Mouse (Mus musculus) forebrain, embryonic 11.5 days (tissue): ENCODE results near the gene Efna3. TPM values are rescaled to one million over a fixed set of nuclear protein-coding genes. Genes with fewer than 3 reads are reported as not detected.
A peak's percentile ranks its signal among the peaks of the same experiment; 100 is the strongest.

ENCODE experiments used
- ATAC-seq: fragments of 200-750 bp; cut with Nextera tagmentation; replicated peaks from 2 replicates; pipeline ENCODE4 v1.8.0; 2017; ENCODE audit warnings: moderate TSS enrichment; ENCODE audit not compliant: low FRiP score
- DNase-seq: peaks from one replicate; pipeline ENCODE4 v3.0.0-alpha.2; 2017; ENCODE audit warnings: low spot score
- H3K27ac ChIP-seq: fragments of 300-500 bp; sonication (generic); 2 replicates; pipeline ENCODE4 v1.5.1; 2014; ENCODE audit warnings: low read depth, low read length
- H3K27me3 ChIP-seq: fragments of 300-500 bp; sonication (generic); 2 replicates; pipeline ENCODE4 v1.6.1; 2014; ENCODE audit warnings: mild to moderate bottlenecking, low read length, mixed read lengths; ENCODE audit not compliant: control insufficient read depth, insufficient read depth
- H3K36me3 ChIP-seq: fragments of 300-500 bp; sonication (generic); 2 replicates; pipeline ENCODE4 v1.6.1; 2014; ENCODE audit warnings: mild to moderate bottlenecking, low read length, moderate library complexity, mixed read lengths; ENCODE audit not compliant: control insufficient read depth, insufficient read depth
- H3K4me1 ChIP-seq: fragments of 300-500 bp; sonication (generic); replicated peaks from 2 replicates; pipeline ENCODE4 v1.6.1; 2014; ENCODE audit warnings: low read length, mixed read lengths; ENCODE audit not compliant: control insufficient read depth, insufficient read depth
- H3K4me2 ChIP-seq: fragments of 300-500 bp; sonication (generic); 2 replicates; pipeline ENCODE4 v1.6.1; 2014; ENCODE audit warnings: low read depth, mild to moderate bottlenecking, low read length, moderate library complexity, mixed read lengths; ENCODE audit not compliant: severe bottlenecking
- H3K4me3 ChIP-seq: fragments of 300-500 bp; sonication (generic); 2 replicates; pipeline ENCODE4 v1.5.1; 2014; ENCODE audit warnings: low read depth, low read length
- H3K9ac ChIP-seq: fragments of 300-500 bp; sonication (generic); 2 replicates; pipeline ENCODE4 v1.6.1; 2014; ENCODE audit warnings: low read length
- H3K9me3 ChIP-seq: fragments of 300-500 bp; sonication (generic); 2 replicates; pipeline ENCODE4 v1.6.1; 2016; ENCODE audit warnings: low read length, mixed read lengths; ENCODE audit not compliant: control insufficient read depth
- WGBS: fragments of 180-500 bp; shearing (Covaris S2); extraction: QIAGEN DNeasy Blood & Tissue Kit; methylation state at CpG from one replicate; pipeline ENCODE4 v1.1.7; 2014; 5-methylcytosine and 5-hydroxymethylcytosine counted together
- polyA plus RNA-seq: library from polyadenylated mRNA; unstranded; fragments of >200 nt; fragmentation: Nextera tagmentation; extraction: Ambion mirVana; gene quantifications from 2 replicates; pipeline ENCODE4 v1.2.1, GENCODE M21; 2014

Gene Efna3
- polyA plus RNA-seq, 1 experiment from 2014 or later, result 7.7 TPM

DNA sequence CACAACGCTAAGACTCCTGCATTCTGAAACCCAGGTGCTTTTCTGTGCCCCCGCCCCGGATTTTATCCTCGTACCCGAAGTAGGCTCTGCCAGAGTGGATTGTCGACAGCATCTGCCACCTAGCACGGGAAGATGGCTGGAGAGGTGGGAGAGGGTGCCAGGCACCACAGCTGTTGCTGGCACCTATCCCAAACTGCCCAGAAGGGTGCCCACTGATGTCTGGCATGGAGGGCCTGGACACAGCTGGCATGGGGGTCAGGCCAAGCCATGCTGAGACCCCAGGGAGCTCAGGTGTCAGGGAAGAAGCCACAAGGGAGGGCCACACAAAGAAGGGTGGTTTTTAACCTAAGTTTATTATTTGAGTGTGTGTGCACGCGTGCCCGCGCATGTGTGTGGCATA is 10.3 kb upstream of the Efna3 start:
- Histone ChIP-seq H3K9ac (no peak overlapping the region), H3K9me3 (no peaks in the 10 kb centered on the region), H3K27me3 (no peaks in the 10 kb centered on the region), H3K27ac (no peak overlapping the region), H3K4me2 (no peak overlapping the region), H3K4me1 (peaks cover 21% of the 10 kb centered on the region), H3K36me3 (0 out of 2 replicates have a peak, but pooled peaks cover 3% of the 10 kb centered on the region), H3K4me3 (no peak overlapping the region)
- no peak for ATAC-seq
- no peak for DNase-seq
- WGBS, result 72% methylated on average over 11 of the region's 11 CpGs

DNA sequence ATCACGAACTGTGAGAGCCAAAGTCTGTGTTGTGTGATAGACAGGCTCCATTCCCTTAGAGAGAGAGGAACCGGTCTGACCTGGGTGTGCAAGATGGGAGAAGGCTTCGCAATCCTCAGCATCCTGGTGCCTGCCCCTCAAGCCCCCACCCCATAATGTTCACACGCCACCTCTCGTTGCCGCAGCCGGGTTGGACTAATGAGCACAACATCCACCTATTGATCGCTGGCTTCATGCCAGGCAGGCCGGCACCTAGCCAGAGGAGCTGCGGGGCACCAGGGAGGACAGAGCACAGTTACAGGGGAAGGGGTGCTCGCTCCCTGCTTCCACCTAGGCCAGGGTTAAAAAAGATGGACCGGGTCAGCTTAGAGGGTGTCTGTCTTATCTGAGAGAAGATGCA is 9.7 kb upstream of the Efna3 start:
- Histone ChIP-seq H3K4me3 (no peak overlapping the region), H3K9ac (no peak overlapping the region), H3K27ac (no peak overlapping the region), H3K9me3 (no peaks in the 10 kb centered on the region), H3K27me3 (no peaks in the 10 kb centered on the region), H3K36me3 (0 out of 2 replicates have a peak, but pooled peaks cover 3% of the 10 kb centered on the region), H3K4me1 (peaks cover 21% of the 10 kb centered on the region), H3K4me2 (no peak overlapping the region)
- WGBS, result 44% methylated on average over 12 of the region's 12 CpGs
- DNase-seq, result no peak
- ATAC-seq, result peak; percentile 31

DNA sequence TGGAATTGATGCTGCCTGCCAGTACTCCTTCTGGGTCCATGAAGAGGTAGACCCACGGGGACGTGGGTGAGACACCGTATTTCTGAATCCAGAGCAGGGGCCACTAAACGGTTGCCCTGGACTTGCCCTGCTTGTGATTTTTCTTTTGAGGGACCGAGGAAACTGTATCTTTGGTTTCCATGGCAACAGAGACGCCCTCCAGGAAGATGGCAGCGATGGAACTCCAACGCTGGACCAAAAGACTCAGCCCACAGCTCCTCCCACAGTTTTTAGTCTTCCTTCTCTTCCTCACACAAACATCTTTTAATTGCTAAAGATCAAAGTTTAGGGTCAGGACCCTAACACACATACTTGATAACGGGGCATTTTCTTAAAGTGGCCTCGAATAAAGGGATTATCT is 9.2 kb upstream of the Efna3 start:
- ATAC-seq (no peak), DNase-seq (no peak)
- H3K9ac ChIP-seq, result no peak overlapping the region
- H3K27me3 ChIP-seq, result no peaks in the 10 kb centered on the region
- no peak overlapping the region for H3K4me3 ChIP-seq
- no peak overlapping the region for H3K27ac ChIP-seq
- H3K4me2 ChIP-seq, result no peak overlapping the region
- peaks cover 21% of the 10 kb centered on the region for H3K4me1 ChIP-seq
- H3K9me3 ChIP-seq, result no peaks in the 10 kb centered on the region
- WGBS, result 37% methylated on average over 10 of the region's 10 CpGs
- H3K36me3 ChIP-seq, result 0 out of 2 replicates have a peak, but pooled peaks cover 3% of the 10 kb centered on the region

DNA sequence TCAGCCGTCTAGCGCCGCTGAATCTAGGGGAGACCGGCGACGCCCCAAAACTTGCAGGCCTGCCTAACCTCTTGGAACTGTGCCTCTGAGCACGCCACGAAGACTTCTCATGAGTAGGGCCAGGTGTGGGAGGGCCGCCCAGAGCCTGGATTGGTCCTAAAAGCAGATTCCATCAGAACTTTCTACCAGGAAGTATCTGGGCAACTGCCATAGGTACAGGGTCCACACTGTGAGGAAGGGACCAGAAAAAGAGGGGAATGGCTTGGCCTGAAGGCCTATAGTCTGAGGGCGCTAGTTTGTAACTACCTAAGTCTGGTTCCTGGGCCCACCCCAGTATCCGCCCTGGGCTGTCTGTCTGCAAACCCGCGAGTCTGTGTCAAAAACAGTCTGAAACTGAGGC is 8.8 kb upstream of the Efna3 start:
- ATAC-seq (no peak), DNase-seq (no peak)
- H3K4me1 ChIP-seq, result peaks cover 17% of the 10 kb centered on the region
- H3K27me3 ChIP-seq, result no peaks in the 10 kb centered on the region
- 74% methylated on average over 13 of the region's 13 CpGs for WGBS
- H3K27ac ChIP-seq, result no peak overlapping the region
- H3K36me3 ChIP-seq, result 0 out of 2 replicates have a peak, but pooled peaks cover 3% of the 10 kb centered on the region
- no peak overlapping the region for H3K9ac ChIP-seq
- H3K4me3 ChIP-seq, result no peak overlapping the region
- no peak overlapping the region for H3K4me2 ChIP-seq
- H3K9me3 ChIP-seq, result no peaks in the 10 kb centered on the region

DNA sequence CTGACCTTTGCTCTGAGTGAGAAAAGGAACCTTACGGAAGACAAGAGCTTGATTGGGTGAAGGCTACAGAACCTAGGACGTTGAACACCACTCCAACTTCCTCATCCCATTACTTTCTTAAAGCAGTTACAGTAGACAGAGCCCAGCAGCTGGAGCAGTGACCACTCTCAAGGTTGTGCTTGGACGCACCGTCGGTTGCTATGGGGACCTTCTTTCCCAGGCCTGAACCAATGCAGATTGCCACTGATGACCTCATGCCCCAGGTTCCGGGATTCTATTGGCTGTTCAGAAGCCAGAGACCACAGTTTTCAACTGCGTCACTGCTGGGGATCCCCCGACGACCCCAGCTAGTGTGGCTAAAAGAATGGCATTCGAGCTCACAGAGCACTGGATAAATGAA is 8.2 kb upstream of the Efna3 start:
- H3K9me3 ChIP-seq, result no peaks in the 10 kb centered on the region
- H3K4me1 ChIP-seq, result peaks cover 11% of the 10 kb centered on the region
- H3K36me3 ChIP-seq, result 0 out of 2 replicates have a peak, but pooled peaks cover 3% of the 10 kb centered on the region
- no peak; the same call in 1 of the 2 replicates for ATAC-seq
- H3K9ac ChIP-seq, result no peak overlapping the region
- no peak overlapping the region for H3K4me2 ChIP-seq
- no peak overlapping the region for H3K27ac ChIP-seq
- no peak overlapping the region for H3K4me3 ChIP-seq
- no peak for DNase-seq
- H3K27me3 ChIP-seq, result no peaks in the 10 kb centered on the region
- 17% methylated on average over 10 of the region's 10 CpGs for WGBS

DNA sequence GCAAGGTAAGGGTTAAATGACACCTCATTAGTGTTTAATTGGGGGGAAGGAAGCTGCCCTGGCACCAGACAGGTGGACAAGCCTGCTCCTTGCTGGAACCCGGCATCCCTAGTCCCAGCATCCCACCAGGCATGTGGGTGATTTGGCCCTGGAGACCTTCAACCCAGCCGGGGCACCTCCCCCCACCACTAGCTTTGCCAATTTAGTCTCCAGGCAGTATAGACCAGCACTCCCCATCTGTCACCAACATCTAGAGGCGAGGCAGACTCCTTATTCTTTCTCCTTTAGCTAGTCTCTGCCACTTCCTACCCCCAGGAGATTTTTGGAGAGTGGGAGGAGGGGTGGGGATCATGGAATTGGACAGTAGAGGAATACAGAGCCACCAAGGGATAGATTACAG is 7.6 kb upstream of the Efna3 start:
- H3K9ac ChIP-seq, result no peak overlapping the region
- no peak for ATAC-seq
- H3K36me3 ChIP-seq, result 0 out of 2 replicates have a peak, but pooled peaks cover 3% of the 10 kb centered on the region
- no peak overlapping the region for H3K27ac ChIP-seq
- no peak for DNase-seq
- H3K4me1 ChIP-seq, result peaks cover 10% of the 10 kb centered on the region
- no peaks in the 10 kb centered on the region for H3K27me3 ChIP-seq
- no peak overlapping the region for H3K4me3 ChIP-seq
- WGBS, result 52% methylated on average over 3 of the region's 3 CpGs
- H3K4me2 ChIP-seq, result no peak overlapping the region
- H3K9me3 ChIP-seq, result no peaks in the 10 kb centered on the region

DNA sequence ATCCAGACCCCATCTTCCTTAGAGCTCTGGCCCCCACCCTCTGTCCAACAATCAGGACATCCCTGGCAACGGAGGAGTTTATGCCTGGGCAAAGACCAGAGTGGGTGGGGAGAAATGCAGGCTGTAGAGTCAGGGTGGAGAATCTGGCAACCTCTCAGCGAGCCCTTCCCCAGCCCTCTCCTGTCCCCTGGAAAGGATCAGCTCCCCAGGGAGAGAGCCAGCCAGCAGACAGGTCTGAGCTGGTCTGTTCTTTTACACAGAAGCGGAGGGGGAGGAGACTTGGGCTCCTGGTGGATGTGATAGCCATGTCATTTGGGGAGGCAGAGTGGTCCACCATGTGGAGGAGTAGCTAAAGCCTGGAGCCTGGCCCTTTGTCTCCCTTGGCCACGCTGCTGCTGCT is 5.9 kb upstream of the Efna3 start:
- H3K9ac ChIP-seq, result no peak overlapping the region
- H3K27me3 ChIP-seq, result no peaks in the 10 kb centered on the region
- WGBS, result 11% methylated on average over 4 of the region's 4 CpGs
- H3K4me3 ChIP-seq, result no peak overlapping the region
- DNase-seq (no peak), ATAC-seq (no peak)
- no peak overlapping the region for H3K27ac ChIP-seq
- H3K4me1 ChIP-seq, result peaks cover 10% of the 10 kb centered on the region
- H3K36me3 ChIP-seq, result no peaks in the 10 kb centered on the region
- no peak overlapping the region for H3K4me2 ChIP-seq
- no peaks in the 10 kb centered on the region for H3K9me3 ChIP-seq

DNA sequence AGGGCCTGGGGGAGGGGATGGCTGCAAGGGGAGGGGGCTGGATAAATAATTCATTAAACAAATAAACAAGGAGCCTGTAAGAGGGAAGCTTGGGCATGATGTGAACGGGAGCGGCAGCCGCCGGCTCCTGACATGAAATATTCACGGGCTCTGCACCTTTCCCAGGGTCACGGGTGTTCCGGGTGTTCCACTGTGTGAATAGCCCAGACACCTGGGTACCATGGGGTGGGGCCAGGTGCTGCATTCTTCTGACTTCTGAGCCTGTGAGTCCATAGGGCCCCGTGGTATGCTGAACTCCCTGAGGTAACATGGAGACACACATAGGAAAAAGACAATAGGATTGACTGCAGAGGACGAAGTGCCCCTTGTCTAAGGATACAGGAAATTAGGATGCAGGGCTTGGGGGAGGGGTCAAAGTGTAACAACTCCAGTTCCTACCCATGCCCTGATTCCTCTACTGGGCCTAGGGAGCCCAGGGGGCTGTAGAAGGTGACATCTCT is 4.7 kb upstream of the Efna3 start:
- 67% methylated on average over 9 of the region's 9 CpGs for WGBS
- peaks cover 4% of the 10 kb centered on the region; the same call in 1 of the 2 replicates for H3K27me3 ChIP-seq
- no peaks in the 10 kb centered on the region for H3K36me3 ChIP-seq
- DNase-seq (no peak), ATAC-seq (no peak)
- no peak overlapping the region for H3K9ac ChIP-seq
- no peak overlapping the region for H3K4me2 ChIP-seq
- peaks cover 7% of the 10 kb centered on the region for H3K4me1 ChIP-seq
- no peaks in the 10 kb centered on the region for H3K9me3 ChIP-seq
- no peak overlapping the region for H3K27ac ChIP-seq
- no peak overlapping the region for H3K4me3 ChIP-seq

DNA sequence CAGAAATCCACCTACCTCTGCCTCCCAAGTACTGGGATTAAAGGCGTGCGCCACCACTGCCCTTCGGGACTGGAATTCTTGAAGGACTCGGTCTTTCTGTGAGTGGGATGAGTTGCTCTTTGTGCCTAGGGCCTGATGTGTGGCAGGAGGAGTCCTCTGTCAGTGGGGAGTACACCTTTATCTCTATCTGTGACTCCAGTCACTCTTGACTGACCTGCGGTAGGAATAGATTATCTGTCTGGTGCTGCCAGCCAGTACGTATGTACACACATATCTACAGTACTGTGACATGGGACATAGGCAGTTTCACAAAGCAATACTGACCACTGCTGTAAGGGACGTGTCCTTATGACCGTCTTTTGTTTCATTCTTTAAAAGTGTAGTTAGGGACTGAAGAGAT is 3.1 kb upstream of the Efna3 start:
- no peak for ATAC-seq
- 90% methylated on average over 8 of the region's 8 CpGs for WGBS
- Histone ChIP-seq H3K27me3 (peaks cover 19% of the 10 kb centered on the region), H3K9ac (no peak overlapping the region), H3K9me3 (no peaks in the 10 kb centered on the region), H3K4me3 (no peak overlapping the region), H3K27ac (no peak overlapping the region), H3K4me1 (peaks cover 14% of the 10 kb centered on the region), H3K4me2 (no peak overlapping the region), H3K36me3 (no peaks in the 10 kb centered on the region)
- no peak for DNase-seq
